Mouse (Mus musculus): Measurements from ENCODE around the gene Nphp1.

Gene Nphp1

DNA sequence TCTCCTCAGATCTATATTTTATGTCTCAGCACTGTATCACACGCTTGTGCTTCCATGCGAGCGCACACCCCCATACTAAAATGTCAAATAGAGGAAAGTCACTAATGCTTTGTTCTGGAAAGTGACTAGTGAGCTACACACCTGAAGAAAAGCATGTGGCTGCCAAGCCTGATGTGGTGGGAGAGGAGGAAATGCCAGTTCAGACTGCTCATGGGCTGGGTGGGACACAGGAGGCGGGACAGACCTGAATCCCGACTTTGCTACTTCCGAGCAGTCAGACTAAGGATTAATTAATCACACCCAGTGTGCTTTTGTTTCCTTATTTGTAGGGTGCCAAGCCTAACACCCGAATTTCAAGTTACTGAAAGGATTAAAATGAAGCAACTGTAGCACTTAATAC, 40.4 kb downstream of the Nphp1 start:
- no peak for ATAC-seq (ENCODE audit: low TSS enrichment)

DNA sequence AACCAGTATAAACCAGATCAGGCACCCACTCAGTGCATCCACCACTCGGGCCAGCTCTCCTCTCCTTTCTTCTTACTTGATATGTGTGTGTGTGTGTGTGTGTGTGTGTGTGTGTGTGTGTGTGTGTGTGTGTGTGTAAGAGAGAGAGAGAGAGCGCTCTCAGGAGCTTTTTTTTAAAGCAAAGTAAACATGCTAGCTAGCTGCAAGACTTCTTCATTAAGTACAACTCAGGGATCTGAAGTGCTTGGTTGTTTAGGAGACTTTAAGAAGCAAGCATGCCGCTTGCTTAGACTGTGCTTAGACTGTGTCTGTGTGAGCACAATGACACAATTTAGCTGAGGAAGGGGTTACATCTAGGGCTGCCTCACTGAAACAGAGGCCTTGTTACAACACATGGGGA, 46.1 kb downstream of the Nphp1 start:
- no peak for ATAC-seq (ENCODE audit: low TSS enrichment)

DNA sequence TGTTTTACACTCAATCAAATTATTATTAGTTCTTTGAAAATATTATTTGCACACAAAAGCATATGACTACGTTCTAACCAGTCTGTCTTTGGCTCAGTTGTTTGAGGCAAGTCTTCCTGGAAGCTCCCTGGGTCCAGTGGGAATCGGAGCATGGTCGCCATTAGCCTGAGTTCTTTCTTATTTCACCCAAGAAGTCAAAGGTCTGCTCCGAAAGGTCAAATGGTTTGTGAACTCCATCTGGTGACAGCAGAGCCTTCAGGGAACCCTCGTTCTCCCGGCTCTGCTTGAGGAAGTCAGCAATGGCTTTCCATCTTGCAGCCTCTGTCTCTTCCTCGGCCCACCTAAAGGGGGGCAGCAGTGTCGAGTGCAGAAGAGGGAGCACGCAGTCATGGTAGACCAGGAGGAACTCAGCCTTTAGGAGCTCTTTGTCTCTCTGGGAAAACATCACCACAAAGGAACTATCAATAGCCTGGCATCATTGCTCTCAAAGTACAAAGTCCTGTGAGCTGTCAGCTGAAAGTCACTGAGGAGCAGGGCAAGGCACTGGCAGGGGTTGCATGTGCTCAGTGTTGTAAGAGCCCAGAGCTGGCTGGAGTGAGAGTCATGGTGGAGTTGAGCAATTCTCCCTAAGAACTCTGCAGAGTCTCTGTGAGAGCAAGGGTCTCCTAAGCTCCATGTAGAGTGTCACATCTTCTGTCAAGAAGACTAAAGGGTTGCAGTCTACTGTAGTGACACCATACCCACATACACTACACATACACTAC, 47.8 kb downstream of the Nphp1 start:
- ATAC-seq (ENCODE audit: low TSS enrichment), result no peak

DNA sequence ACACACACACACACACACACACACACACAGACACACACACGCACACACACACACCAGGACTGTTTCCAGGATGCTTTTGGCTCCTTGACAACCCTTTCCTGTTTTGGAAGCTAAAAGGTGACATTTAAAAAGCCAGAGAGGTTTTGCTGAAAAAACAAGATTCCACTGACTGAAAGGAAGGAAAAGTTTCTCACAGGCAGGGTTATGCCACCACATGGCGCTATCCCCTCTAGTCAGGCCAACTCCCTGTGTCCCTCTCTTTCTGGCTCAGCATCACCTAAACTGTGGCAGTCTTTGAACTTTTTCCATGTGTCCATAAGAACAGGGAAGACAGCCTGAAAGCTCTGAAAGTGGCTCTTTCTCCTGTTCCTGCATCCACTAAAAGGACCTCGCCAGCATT, 50.8 kb downstream of the Nphp1 start:
- no peak for ATAC-seq (ENCODE audit: low TSS enrichment)

DNA sequence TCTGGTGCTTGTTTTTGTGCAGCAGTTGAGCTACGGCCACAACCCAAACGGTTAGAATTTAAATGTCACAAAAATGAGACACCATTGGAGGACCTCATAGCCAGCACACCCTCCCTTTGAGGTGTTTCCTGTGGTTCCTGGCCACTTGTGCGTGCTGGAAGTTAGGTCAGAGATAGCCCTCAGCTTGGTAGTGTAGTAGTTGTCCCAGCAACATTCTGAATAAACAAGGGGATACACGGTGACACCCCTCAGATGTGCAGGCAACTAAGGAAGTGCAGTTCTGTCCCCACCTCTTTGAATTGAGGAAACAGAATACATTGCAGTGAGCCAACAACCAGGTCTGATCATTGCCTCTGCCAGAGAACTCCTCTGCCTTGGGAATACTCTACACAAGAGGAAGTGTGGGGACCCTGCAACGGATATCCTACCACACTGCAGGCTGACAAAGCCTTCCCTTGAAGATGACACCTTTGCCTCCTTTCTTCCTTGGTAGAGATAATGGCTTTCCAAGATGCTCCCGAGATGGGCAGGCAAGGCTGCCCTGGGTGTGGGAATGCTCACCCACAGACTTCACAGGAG, 52.0 kb downstream of the Nphp1 start:
- ATAC-seq (ENCODE audit: low TSS enrichment), result no peak

DNA sequence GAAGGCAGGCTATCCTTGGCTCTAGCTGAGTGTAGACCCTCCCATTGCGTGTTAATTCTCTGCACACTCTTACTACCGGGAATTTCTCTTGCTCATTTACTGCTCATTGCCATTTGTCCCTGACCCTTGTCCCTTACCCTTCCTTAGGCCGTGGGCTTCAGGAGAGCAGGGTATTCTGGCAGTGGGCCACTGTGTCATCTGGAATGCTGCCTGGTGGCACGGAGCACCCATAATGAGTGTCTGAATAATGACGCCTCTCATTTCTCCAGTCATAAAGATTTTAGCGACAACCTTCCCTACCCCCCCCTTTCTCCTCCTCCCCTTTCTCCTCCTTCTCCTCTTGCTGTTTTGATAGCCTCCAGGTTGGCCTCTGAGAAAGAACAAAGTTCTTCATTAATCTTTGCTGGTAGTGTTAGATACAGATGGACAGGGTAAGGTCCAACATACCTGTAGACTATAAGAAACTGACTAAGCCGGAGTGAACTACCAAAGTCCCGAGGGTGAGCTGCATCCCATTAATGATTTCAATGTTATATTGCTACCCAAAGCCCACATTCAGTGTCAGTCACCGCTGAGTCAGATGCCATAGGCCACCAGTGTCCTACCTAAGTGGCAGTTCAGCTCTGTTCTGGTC, 53.1 kb downstream of the Nphp1 start:
- no peak for ATAC-seq (ENCODE audit: low TSS enrichment)

DNA sequence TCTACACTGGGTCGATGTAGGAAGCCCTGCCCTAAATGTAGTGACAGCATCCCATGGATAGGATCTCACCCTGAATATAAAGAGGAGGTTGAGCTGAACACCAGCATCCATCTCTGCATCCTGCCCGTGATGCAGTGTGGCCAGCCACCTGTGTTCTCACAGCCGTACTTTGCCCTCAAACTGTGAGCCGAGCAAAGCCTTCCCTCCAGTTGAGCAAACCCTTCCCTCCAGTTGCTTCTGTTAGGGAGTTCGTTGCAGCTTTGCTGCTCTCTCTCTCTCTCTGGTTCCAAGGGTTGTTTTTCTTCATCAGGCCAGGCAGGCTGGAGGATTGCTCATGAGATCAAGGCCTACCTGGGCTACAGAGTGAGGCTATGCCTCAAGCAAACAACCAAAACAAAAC, 53.8 kb downstream of the Nphp1 start:
- ATAC-seq (ENCODE audit: low TSS enrichment), result no peak

DNA sequence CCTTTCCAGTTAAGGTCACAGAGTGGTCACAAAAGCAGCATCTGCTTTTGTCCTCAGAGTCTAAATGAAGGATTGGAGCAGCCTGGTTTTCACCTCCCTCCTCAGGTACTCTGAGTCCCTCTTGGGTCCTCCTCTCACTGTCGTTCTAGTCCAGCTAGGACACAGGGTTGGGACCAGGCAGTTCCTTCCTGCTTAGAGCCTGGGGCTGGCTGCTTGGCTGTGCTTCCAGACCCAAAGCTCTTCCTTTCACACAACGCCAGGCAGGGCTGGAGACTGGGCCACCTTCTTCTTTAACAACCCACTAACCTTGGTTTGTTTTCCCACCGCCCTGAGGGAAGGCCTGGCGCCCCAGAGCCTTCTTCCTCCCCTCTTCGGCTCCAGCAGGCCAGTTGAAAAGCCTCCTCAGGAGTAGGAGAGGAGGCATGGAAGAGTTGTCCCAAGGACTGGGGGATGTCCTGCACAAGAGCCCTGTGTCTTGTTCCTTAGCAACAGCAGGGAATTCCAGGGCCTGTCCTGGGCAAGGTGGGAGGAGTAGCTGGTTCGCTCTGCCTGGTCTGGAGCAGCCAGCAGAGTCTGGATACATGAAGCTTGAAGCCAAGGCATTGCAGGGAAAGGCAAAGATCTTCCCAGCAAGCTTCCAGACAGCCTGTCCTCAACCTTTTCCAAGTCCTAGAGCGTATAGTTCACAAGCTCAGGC, 58.2 kb downstream of the Nphp1 start:
- no peak for ATAC-seq (ENCODE audit: low TSS enrichment)

DNA sequence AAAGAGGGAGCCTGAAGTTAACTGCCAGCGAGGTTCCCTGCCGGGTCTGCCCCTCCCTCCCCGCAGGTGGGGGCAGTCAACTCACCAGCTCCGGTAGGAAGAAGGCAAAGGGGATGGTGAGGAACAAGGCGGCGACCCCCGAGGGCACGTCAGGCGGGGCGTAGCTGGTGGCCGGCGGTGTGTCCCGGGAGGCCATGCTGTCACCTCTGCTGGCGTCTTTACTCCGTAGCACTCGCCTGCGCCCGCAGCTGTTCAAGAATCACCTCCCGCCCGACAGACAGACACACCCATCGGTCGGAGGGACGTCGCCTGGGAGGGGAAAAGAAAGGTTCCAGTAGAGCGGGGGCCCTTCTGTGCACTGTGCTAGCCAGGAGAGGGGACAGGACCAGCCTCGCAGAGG, 59.0 kb downstream of the Nphp1 start, which contains the start of gene Mall:
Gene Mall (minus strand): TSS at position 262 of the 400 bp plus-strand sequence.
- no peak for ATAC-seq (ENCODE audit: low TSS enrichment)

DNA sequence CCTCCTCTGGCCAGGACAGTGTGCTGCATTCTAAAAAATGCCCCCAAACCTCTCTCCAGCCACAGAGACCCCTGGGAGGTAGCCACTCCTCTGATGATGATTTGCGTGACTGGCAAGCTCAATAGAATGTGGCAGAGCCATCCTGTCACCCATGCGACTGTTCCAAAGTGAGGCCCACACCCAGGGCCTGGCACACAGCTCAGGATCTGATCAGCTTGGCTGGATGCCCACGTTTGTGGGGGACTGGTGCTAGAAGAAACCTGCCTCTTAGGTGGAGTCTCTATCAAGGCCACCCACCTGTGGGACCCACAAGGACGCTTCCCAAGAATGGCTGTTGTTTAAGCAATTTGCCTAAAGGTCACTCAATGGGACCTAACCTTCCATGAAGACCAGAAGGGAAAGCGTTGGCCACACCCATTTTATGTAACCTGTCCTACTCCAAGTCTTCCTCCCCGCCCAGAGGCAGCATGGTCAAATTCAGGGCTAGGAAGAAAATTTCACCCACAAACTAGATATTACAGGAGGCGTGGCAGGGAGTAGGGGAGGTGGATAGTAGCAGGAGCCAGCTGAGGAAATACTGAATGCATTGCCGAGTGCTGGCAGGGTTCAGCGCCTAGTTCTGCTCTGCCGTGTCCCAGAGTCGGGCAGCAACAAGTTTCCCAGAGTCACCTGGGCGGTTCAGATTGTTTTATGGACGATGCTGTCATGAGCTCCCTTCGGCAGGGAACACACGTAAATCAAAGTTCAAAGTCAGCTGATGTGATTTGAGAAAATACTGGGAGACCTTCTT, 59.8 kb downstream of the Nphp1 start:
- ATAC-seq (ENCODE audit: low TSS enrichment), result no peak

DNA sequence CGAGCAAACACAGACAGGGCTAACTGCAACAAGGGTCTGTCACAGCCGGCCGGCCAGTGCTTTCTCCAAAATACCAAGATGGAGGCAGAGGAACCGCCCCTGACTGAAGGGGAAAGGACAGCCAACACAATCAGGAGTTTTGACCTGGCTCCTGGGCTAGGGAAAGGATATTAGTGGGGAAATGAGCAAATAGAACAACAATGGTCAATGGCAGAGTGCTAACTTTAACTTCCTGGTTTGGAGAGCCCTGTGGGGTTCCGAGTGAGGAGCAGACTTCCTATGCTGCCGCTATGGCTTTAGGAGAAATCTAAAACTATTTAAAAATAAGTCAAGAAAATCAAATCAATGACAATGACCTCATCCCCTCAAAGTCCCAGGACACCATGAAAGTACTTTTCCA, 60.6 kb downstream of the Nphp1 start:
- ATAC-seq (ENCODE audit: low TSS enrichment), result no peak

DNA sequence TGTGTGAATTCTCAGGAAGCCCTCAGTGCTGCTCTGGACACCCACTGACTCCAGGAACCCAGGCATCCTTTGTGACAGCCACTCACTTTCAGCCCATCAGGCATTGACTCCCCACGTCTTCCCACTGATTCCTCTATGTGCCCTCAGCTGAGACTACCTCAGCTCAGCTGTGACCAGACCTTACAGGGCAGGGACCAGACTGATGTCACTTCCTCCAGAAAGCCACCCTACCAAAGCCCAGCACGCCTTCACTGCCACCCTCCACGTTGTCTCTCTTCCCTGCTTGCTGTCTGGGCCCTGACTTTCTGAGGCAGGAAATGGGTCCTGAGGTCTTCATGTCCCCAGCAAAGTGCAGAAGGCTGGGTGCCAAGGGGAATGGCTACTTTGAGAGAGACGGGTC, 65.5 kb downstream of the Nphp1 start:
- no peak for ATAC-seq (ENCODE audit: low TSS enrichment)

DNA sequence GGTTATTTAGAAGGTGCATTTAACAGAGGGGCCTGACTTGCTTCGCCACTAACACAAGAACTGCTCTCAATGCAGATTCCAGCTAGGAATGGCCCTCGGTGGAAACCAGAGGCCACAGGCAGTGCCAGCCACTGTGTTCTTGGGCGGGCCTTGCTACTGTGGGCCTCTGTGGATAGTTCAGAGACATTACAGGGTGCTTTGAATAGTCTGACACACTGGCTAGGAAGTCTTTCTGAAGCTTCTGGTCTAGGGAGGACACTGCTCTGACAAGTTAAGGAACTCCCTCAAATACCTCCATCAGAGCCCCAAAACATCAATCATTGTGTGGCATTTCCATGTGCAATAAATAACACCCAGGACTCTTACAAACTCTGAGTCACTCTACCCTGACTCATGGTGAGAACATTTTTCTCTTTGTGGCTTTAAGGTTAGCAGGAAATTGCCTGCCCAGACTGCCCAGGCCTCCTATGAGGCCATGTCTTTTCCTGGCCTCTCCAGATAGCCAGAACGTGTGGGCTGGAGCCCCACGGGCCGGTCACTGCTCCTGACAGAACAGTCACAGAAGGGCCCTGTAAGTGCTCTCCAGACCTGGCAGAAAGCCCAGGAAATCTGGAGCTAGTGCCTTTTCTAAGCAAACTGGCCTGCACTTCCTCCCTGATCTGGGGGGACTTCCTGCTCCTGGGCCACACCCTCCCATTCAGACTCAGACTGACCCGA, 66.4 kb downstream of the Nphp1 start:
- ATAC-seq (ENCODE audit: low TSS enrichment), result peak; percentile 65

DNA sequence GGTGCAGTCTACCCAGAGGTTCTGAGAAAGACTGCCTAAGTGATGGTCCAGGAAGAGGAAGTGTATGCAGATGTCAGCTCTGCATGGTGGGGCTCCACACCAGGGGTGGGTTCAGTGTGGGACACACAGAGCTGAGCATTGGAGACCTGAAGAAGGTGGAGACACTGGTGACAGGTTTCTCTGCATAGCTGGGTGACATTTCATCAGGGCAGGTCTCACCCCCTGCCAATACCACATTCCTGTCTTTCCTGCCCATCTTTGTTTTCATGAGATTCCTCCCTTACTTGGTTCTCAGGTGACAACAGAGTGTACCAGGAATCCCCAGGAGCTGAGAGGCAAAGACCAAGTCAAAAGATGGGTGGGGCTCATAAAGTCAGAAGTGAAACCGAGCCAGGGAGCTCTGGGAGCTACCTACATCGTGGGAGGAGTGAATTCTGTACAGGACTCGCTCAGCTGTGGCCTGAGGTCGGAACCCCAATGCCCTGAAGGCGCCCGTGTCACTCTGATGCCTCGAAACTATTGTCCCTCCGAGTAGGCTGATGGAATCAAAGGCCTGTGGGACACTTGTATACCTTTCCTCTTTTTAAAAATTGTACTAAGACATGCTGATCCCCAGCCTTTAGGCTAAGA, 69.7 kb downstream of the Nphp1 start:
- no peak for ATAC-seq (ENCODE audit: low TSS enrichment)

DNA sequence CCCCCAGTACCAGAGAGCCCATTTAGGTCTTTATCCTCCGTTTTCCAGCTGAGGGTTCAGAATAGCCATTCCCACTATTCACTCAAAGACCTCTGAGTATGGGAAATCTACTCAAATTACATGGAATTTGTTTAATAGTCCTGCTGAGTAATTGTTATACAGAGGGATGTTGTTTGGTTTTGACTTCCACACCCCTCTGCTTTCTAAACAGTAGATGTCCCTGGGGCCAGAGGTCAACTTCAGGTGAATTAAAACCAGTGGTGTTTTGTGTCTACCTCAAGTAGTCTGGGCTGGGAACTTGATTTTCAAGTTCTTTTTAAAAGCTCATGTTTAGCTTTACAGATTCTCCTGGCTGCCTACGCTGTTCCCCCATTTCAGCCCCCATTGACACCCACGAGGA, 74.0 kb downstream of the Nphp1 start:
- ATAC-seq (ENCODE audit: low TSS enrichment), result no peak

DNA sequence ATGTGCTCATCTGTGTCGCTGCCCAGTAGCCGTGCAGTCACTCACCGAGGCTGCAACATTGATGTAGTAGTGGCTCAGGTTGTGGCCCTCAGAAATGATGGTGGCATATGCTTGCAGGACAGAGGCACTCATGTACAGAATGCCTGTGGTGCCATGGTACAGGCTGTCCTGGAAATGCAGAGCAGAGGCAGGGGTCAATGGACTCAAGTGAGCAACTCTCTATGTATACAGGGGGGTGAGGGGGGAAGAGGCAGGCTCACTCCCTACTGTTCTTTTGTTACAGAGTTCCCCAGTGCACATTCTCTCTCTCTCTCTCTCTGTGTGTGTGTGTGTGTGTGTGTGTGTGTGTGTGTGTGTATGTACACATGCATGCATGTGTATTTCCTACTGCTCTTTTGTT, 79.9 kb downstream of the Nphp1 start:
- ATAC-seq (ENCODE audit: low TSS enrichment), result no peak

DNA sequence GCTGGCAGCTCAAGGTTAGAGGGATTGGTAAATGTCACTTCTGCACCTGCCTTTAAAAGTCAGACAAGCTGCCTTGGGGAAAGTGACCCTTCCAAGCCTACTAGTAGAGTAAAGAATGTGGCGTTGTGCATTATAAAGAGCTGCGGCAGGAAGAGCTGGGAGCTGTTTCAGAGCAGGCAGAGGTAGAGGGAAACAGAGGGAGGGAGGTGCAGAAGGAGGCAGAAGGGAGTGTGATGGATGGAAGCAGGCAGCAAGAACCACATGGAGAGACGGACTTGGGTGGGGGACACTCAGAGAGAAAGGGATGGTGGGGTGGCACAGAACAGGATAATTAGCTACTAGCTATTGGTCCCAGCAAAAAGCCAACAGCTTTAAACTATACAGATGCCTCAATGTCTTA, 80.6 kb downstream of the Nphp1 start:
- no peak for ATAC-seq (ENCODE audit: low TSS enrichment)

DNA sequence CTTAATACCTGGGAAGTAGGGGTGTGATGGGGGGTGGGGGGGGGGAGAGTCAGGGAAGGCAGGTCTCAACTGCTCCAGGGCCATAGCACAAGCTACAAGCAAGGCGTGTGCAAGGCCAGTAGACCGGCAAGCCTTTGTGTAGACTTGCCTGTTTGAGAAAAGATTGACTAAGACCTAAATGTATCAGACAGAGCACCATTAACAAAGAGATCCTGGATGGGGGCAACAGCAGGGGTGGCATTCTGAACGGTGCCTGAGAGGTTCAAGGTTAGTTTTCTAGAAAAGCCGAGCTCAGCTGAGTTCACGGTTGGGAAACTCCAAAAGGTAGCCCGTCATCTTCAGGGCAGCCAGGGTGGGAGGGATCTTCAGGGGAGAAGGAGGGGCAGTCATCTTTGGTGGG, 83.4 kb downstream of the Nphp1 start:
- ATAC-seq (ENCODE audit: low TSS enrichment), result no peak
